Mouse (Mus musculus) heart, embryonic 11.5 days (tissue): ENCODE measurements at regions not wholly inside any gene's neighbourhood (a gene's known extent, or its start where the extent isn't known, plus 50 kb on each side); places are given as distances from the start of the nearest gene placed in this dataset.

ENCODE experiments used
- ATAC-seq: fragments of 200-750 bp; cut with Nextera tagmentation; replicated peaks from 2 replicates; pipeline ENCODE4 v1.8.0; 2017; ENCODE audit warnings: moderate library complexity; ENCODE audit not compliant: insufficient number of reproducible peaks, low FRiP score, low TSS enrichment
- H3K27ac ChIP-seq: fragments of 300-500 bp; sonication (generic); 2 replicates; pipeline ENCODE4 v1.5.1; 2014; ENCODE audit warnings: mild to moderate bottlenecking, low read depth, low read length
- H3K27me3 ChIP-seq: fragments of 300-500 bp; sonication (generic); 2 replicates; pipeline ENCODE4 v1.6.1; 2014; ENCODE audit warnings: mild to moderate bottlenecking, low read length, mixed read lengths; ENCODE audit not compliant: control insufficient read depth, insufficient read depth
- H3K36me3 ChIP-seq: fragments of 300-500 bp; sonication (generic); 2 replicates; pipeline ENCODE4 v1.6.1; 2014; ENCODE audit warnings: mild to moderate bottlenecking, low read length, moderate library complexity, mixed read lengths; ENCODE audit not compliant: control insufficient read depth, insufficient read depth
- H3K4me1 ChIP-seq: fragments of 300-500 bp; sonication (generic); 2 replicates; pipeline ENCODE4 v1.6.1; 2014; ENCODE audit warnings: low read length; ENCODE audit not compliant: control insufficient read depth, insufficient read depth
- H3K4me2 ChIP-seq: fragments of 300-500 bp; sonication (generic); 2 replicates; pipeline ENCODE4 v1.6.1; 2014; ENCODE audit warnings: mild to moderate bottlenecking, moderate library complexity
- H3K4me3 ChIP-seq: fragments of 300-500 bp; sonication (generic); 2 replicates; pipeline ENCODE4 v1.5.1; 2014; ENCODE audit warnings: low read depth, low read length
- H3K9ac ChIP-seq: fragments of 300-500 bp; sonication (generic); 2 replicates; pipeline ENCODE4 v1.6.1; 2014; ENCODE audit warnings: mild to moderate bottlenecking, low read depth, low read length, moderate library complexity
- H3K9me3 ChIP-seq: fragments of 300-500 bp; sonication (generic); replicated peaks from 2 replicates; pipeline ENCODE4 v1.6.1; 2016; ENCODE audit warnings: low read length; ENCODE audit not compliant: control insufficient read depth
- WGBS: fragments of 180-500 bp; shearing (Covaris S2); extraction: QIAGEN DNeasy Blood & Tissue Kit; methylation state at CpG from one replicate; pipeline ENCODE4 v1.1.7; 2014; ENCODE audit not compliant: insufficient replicate concordance; 5-methylcytosine and 5-hydroxymethylcytosine counted together

- Histone ChIP-seq H3K4me2 (no peak overlapping the region), H3K9me3 (no peaks in the 10 kb centered on the region), H3K27me3 (no peaks in the 10 kb centered on the region), H3K27ac (no peak overlapping the region), H3K36me3 (no peaks in the 10 kb centered on the region), H3K9ac (no peak overlapping the region), H3K4me1 (no peaks in the 10 kb centered on the region), H3K4me3 (no peak overlapping the region)
- no peak for ATAC-seq
Measured at GRCm38 (mm10) chr16:79394425-79394824, 303.5 kb upstream of the Tmprss15 start.

GRCm38 (mm10) chr16:79386421-79386820 lies 295.5 kb upstream of the Tmprss15 start:
- WGBS: 70% methylated on average over 3 of the region's 3 CpGs
- Histone ChIP-seq H3K9me3 (no peaks in the 10 kb centered on the region), H3K36me3 (no peaks in the 10 kb centered on the region), H3K4me1 (no peaks in the 10 kb centered on the region), H3K9ac (no peak overlapping the region), H3K4me3 (no peak overlapping the region), H3K27ac (no peak overlapping the region), H3K27me3 (no peaks in the 10 kb centered on the region), H3K4me2 (no peak overlapping the region)
- no peak for ATAC-seq

GRCm38 (mm10) chr16:79350127-79350526 lies 259.2 kb upstream of the Tmprss15 start:
- H3K4me3 ChIP-seq: no peak overlapping the region
- H3K9ac ChIP-seq: no peak overlapping the region
- H3K36me3 ChIP-seq: no peaks in the 10 kb centered on the region
- H3K9me3 ChIP-seq: 0 out of 2 replicates have a peak, but pooled peaks cover 2% of the 10 kb centered on the region
- no peak overlapping the region for H3K4me2 ChIP-seq
- no peaks in the 10 kb centered on the region for H3K27me3 ChIP-seq
- no peaks in the 10 kb centered on the region for H3K4me1 ChIP-seq
- no peak overlapping the region for H3K27ac ChIP-seq
- ATAC-seq: no peak

- Histone ChIP-seq H3K4me3 (no peak overlapping the region), H3K27ac (no peak overlapping the region), H3K27me3 (no peaks in the 10 kb centered on the region), H3K9ac (no peak overlapping the region), H3K9me3 (no peaks in the 10 kb centered on the region), H3K4me1 (no peaks in the 10 kb centered on the region), H3K36me3 (no peaks in the 10 kb centered on the region), H3K4me2 (no peak overlapping the region)
- no peak for ATAC-seq
- 73% methylated on average over 3 of the region's 3 CpGs for WGBS
Measured at GRCm38 (mm10) chr16:79342453-79342852, 251.6 kb upstream of the Tmprss15 start.

GRCm38 (mm10) chr16:79336416-79336815 lies 245.5 kb upstream of the Tmprss15 start:
- H3K4me2 ChIP-seq: no peak overlapping the region
- H3K4me1 ChIP-seq: no peaks in the 10 kb centered on the region
- H3K27ac ChIP-seq: no peak overlapping the region
- no peaks in the 10 kb centered on the region for H3K36me3 ChIP-seq
- no peak overlapping the region for H3K4me3 ChIP-seq
- ATAC-seq: no peak
- 74% methylated on average over 2 of the region's 2 CpGs for WGBS
- no peak overlapping the region for H3K9ac ChIP-seq
- no peaks in the 10 kb centered on the region for H3K27me3 ChIP-seq
- H3K9me3 ChIP-seq: no peaks in the 10 kb centered on the region

- Histone ChIP-seq H3K4me2 (no peak overlapping the region), H3K4me1 (no peaks in the 10 kb centered on the region), H3K9ac (no peak overlapping the region), H3K9me3 (no peaks in the 10 kb centered on the region), H3K4me3 (no peak overlapping the region), H3K27ac (no peak overlapping the region), H3K27me3 (no peaks in the 10 kb centered on the region), H3K36me3 (no peaks in the 10 kb centered on the region)
- no peak for ATAC-seq
Measured at GRCm38 (mm10) chr16:79336016-79336415, 245.1 kb upstream of the Tmprss15 start.

GRCm38 (mm10) chr16:79313301-79313700 lies 222.4 kb upstream of the Tmprss15 start:
- H3K36me3 ChIP-seq: no peaks in the 10 kb centered on the region
- no peak overlapping the region for H3K4me2 ChIP-seq
- no peaks in the 10 kb centered on the region for H3K4me1 ChIP-seq
- WGBS: 76% methylated on average over 3 of the region's 3 CpGs
- H3K27me3 ChIP-seq: no peaks in the 10 kb centered on the region
- no peak overlapping the region for H3K27ac ChIP-seq
- no peaks in the 10 kb centered on the region for H3K9me3 ChIP-seq
- H3K9ac ChIP-seq: no peak overlapping the region
- no peak for ATAC-seq
- H3K4me3 ChIP-seq: no peak overlapping the region

- Histone ChIP-seq H3K9me3 (no peaks in the 10 kb centered on the region), H3K4me2 (no peak overlapping the region), H3K27ac (no peak overlapping the region), H3K9ac (no peak overlapping the region), H3K4me3 (no peak overlapping the region), H3K27me3 (no peaks in the 10 kb centered on the region), H3K36me3 (no peaks in the 10 kb centered on the region), H3K4me1 (no peaks in the 10 kb centered on the region)
- no peak for ATAC-seq
- 73% methylated on average over 2 of the region's 2 CpGs for WGBS
Measured at GRCm38 (mm10) chr16:79312702-79313101, 221.8 kb upstream of the Tmprss15 start.

- WGBS: 89% methylated on average over 1 of the region's 1 CpGs
- Histone ChIP-seq H3K36me3 (no peaks in the 10 kb centered on the region), H3K4me1 (no peaks in the 10 kb centered on the region)
Measured at GRCm38 (mm10) chr16:79308541-79308940, 217.6 kb upstream of the Tmprss15 start.

More at GRCm38 (mm10) chr16:79308541-79308940, 217.6 kb upstream of the Tmprss15 start:
- no peak overlapping the region for H3K4me3 ChIP-seq
- H3K9ac ChIP-seq: no peak overlapping the region
- no peaks in the 10 kb centered on the region for H3K9me3 ChIP-seq
- no peaks in the 10 kb centered on the region for H3K27me3 ChIP-seq
- H3K4me2 ChIP-seq: no peak overlapping the region
- no peak overlapping the region for H3K27ac ChIP-seq
- ATAC-seq: no peak
